Mouse (Mus musculus): ENCODE results near the gene Mafk. TPM values are rescaled to one million over a fixed set of nuclear protein-coding genes. Genes with fewer than 3 reads are reported as not detected.

Mafk gene
- total and polyA plus RNA-seq, 3 experiments: 16.4 to 24.1 (median 23.6) TPM

- no peak for TF ChIP-seq ZKSCAN1 (IDR thresholded peaks at IDR 0.05; ENCODE audit: borderline replicate concordance, low read depth, low read length)
- no peak for TF ChIP-seq POLR2A (IDR thresholded peaks at IDR 0.05; ENCODE audit: low read depth, low read length)
- no peak for TF ChIP-seq RAD21 (IDR thresholded peaks at IDR 0.05; ENCODE audit: low read depth, low read length)
- no peak for TF ChIP-seq HCFC1 (IDR thresholded peaks at IDR 0.05; ENCODE audit: low read depth, low read length)
- no peak for TF ChIP-seq ELF1 (IDR thresholded peaks at IDR 0.05; ENCODE audit: low read depth, low read length)
- no peak for TF ChIP-seq USF2 (conservative IDR thresholded peaks at IDR 0.05; ENCODE audit: low read depth, low read length)
- no peak for TF ChIP-seq MAX (IDR thresholded peaks at IDR 0.05; ENCODE audit: low read length)
- no peak for TF ChIP-seq NELFE (IDR thresholded peaks at IDR 0.05; ENCODE audit: low read depth, low read length)
- no peak for TF ChIP-seq TCF12 (IDR thresholded peaks at IDR 0.05; ENCODE audit: low read depth, low read length)
- no peak for TF ChIP-seq ZC3H11A (IDR thresholded peaks at IDR 0.05; ENCODE audit: low read depth, low read length)
- TF ChIP-seq EP300 (IDR thresholded peaks at IDR 0.05; ENCODE audit: low read length): no peak
- TF ChIP-seq E2F4 (IDR thresholded peaks at IDR 0.05; ENCODE audit: insufficient replicate concordance, low read depth, low read length): no peak
- TF ChIP-seq TBP (conservative IDR thresholded peaks at IDR 0.05; ENCODE audit: low read depth, low read length): no peak
- no peak for TF ChIP-seq MAZ (IDR thresholded peaks at IDR 0.05; ENCODE audit: low read depth, low read length)
- TF ChIP-seq SMC3 (IDR thresholded peaks at IDR 0.05; ENCODE audit: low read depth, low read length): no peak
- TF ChIP-seq ZMIZ1 (IDR thresholded peaks at IDR 0.05; ENCODE audit: low read depth, low read length): no peak
- no peak for TF ChIP-seq IRF4 (IDR thresholded peaks at IDR 0.05; ENCODE audit: low read depth, low read length)
- TF ChIP-seq JUND (conservative IDR thresholded peaks at IDR 0.05; ENCODE audit: low read depth, low read length): no peak
- Histone ChIP-seq H3K4me3 (replicated peaks in 1 of 3; ENCODE audit: low read depth in 2 of 3, low read length in 2 of 3, poor library complexity in 1 of 3) (no peak overlapping the region), H3K79me2 (replicated peaks; ENCODE audit: control insufficient read depth, extremely low read depth, insufficient read depth, poor library complexity, severe bottlenecking) (no peaks in the 10 kb centered on the region), H3K36me3 (replicated peaks in 1 of 2; ENCODE audit: control insufficient read depth in 1 of 2, insufficient read depth in 1 of 2, low read length in 1 of 2) (peaks cover 0 to 19% of the 10 kb centered on the region in 2 experiments), H3K9me3 (replicated peaks; ENCODE audit: low read length) (no peaks in the 10 kb centered on the region), H3K4me1 (ENCODE audit: control insufficient read depth in 1 of 2, insufficient read depth in 2 of 2) (peaks cover 16 to 24% of the 10 kb centered on the region in 2 experiments), H3K27me3 (replicated peaks) (peaks cover 10% of the 10 kb centered on the region), H3K4me2 (ENCODE audit: insufficient read depth, low read depth, poor library complexity, severe bottlenecking) (no peak overlapping the region), H3K9ac (ENCODE audit: insufficient read depth, low read depth) (no peak overlapping the region), H3K27ac (ENCODE audit: insufficient read depth, low read depth) (no peak overlapping the region)
- in situ Hi-C loops (cut with MboI; ENCODE audit: low pct_ligation_motif_present, low pct_unique_long_range_greater_than_20kb, low sequenced_read_pairs): no loop called here
- DNase-seq (ENCODE audit: extremely low read depth): no peak
- dilution Hi-C loops (cut with MboI; ENCODE audit: extremely low pct_ligation_motif_present, extremely low pct_unique_long_range_greater_than_20kb, low sequenced_read_pairs): no loop called here
Measured at GRCm38 (mm10) chr5:139815964-139816363, 24.7 kb downstream of the Mafk start.

DNA sequence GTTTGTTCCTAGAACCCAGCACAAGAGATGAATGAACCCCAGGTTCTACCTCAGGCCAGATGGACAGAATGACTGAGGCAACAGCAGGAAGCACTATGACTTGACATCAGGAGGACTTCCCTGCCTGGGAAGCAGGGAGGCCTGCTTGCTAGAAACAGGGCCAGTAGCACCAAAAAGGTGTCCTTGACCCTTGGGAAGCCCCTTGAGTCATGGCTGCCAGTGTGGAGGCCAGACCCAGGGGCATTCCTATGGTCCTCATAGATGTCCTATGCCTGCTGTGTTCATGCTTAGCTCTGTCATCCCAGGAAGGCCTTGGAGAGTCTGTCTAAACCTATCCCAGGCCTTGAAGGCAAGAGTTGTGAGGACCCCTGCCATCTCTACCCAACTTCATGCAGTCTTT is 25.1 kb downstream of the Mafk start:
- no peak for TF ChIP-seq ETS1 (conservative IDR thresholded peaks at IDR 0.05; ENCODE audit: low read depth, low read length)
- no peak for TF ChIP-seq BHLHE40 (IDR thresholded peaks at IDR 0.05; ENCODE audit: low read depth, low read length)
- no peak for TF ChIP-seq GABPA (IDR thresholded peaks at IDR 0.05; ENCODE audit: insufficient replicate concordance, low read depth, low read length)
- no peak for TF ChIP-seq PAX5 (IDR thresholded peaks at IDR 0.05; ENCODE audit: low read length)
- TF ChIP-seq CHD1 (IDR thresholded peaks at IDR 0.05; ENCODE audit: low read depth, low read length): no peak
- TF ChIP-seq POLR2AphosphoS2 (IDR thresholded peaks at IDR 0.05; ENCODE audit: low read depth, low read length): no peak
- no peak for TF ChIP-seq CHD2 (IDR thresholded peaks at IDR 0.05; ENCODE audit: low read length)
- no peak for TF ChIP-seq TBP (conservative IDR thresholded peaks at IDR 0.05; ENCODE audit: low read depth, low read length)
- no peak for TF ChIP-seq HCFC1 (IDR thresholded peaks at IDR 0.05; ENCODE audit: low read depth, low read length)
- no peak for TF ChIP-seq MAZ (IDR thresholded peaks at IDR 0.05; ENCODE audit: low read depth, low read length)
- no peak for TF ChIP-seq RAD21 (IDR thresholded peaks at IDR 0.05; ENCODE audit: low read depth, low read length)
- TF ChIP-seq MAFK (IDR thresholded peaks at IDR 0.05; ENCODE audit: insufficient replicate concordance, low read length): no peak
- TF ChIP-seq MYC (IDR thresholded peaks at IDR 0.05; ENCODE audit: low read depth, low read length): no peak
- DNase-seq (ENCODE audit: extremely low read depth): no peak
- peaks cover 10% of the 10 kb centered on the region for H3K27me3 ChIP-seq (replicated peaks)
- no peak overlapping the region for H3K9ac ChIP-seq (ENCODE audit: insufficient read depth, low read depth)
- no peak overlapping the region for H3K4me3 ChIP-seq (replicated peaks in 1 of 3; ENCODE audit: low read depth in 2 of 3, low read length in 2 of 3, poor library complexity in 1 of 3)
- no peak overlapping the region for H3K27ac ChIP-seq (ENCODE audit: insufficient read depth, low read depth)
- no peaks in the 10 kb centered on the region for H3K79me2 ChIP-seq (replicated peaks; ENCODE audit: control insufficient read depth, extremely low read depth, insufficient read depth, poor library complexity, severe bottlenecking)
- no peak overlapping the region for H3K4me2 ChIP-seq (ENCODE audit: insufficient read depth, low read depth, poor library complexity, severe bottlenecking)
- dilution Hi-C loops (cut with MboI; ENCODE audit: extremely low pct_ligation_motif_present, extremely low pct_unique_long_range_greater_than_20kb, low sequenced_read_pairs) (no loop called here), in situ Hi-C loops (cut with MboI; ENCODE audit: low pct_ligation_motif_present, low pct_unique_long_range_greater_than_20kb, low sequenced_read_pairs) (no loop called here)
- peaks cover 16 to 24% of the 10 kb centered on the region in 2 experiments for H3K4me1 ChIP-seq (ENCODE audit: control insufficient read depth in 1 of 2, insufficient read depth in 2 of 2)
- no peaks in the 10 kb centered on the region for H3K9me3 ChIP-seq (replicated peaks; ENCODE audit: low read length)
- peaks cover under 1 to 24% of the 10 kb centered on the region in 2 experiments for H3K36me3 ChIP-seq (replicated peaks in 1 of 2; ENCODE audit: control insufficient read depth in 1 of 2, insufficient read depth in 1 of 2, low read length in 1 of 2)
